Comparison of ENCODE assay signal across 28 mouse cellular contexts in genomic region chr13:38573281-38573680, GRCm38 (mm10). TPM values are rescaled to one million over a fixed set of nuclear protein-coding genes. Genes with fewer than 3 reads are reported as not detected.
A peak's percentile ranks its signal among the peaks of the same experiment; 100 is the strongest.
DNase-seq lines count a peak whose midpoint lies in the region.
"Had no signal": no experiment of that assay in that cellular context is flagged by ENCODE, and none has a peak within 500 bp of the region (broad histone marks: within the 10 kb centered on the region; RNA-seq: fewer than 3 reads in every experiment).

No protein-coding gene starts in this region.

- H3K4me3 ChIP-seq in heart, embryonic 10.5 days: no peak overlapping the region
- H3K4me3 ChIP-seq: embryonic facial prominence, embryonic 12.5 days; forebrain, embryonic 10.5 days; forebrain, embryonic 15.5 days; gastrocnemius, adult 2 months; kidney, embryonic 15.5 days; limb, embryonic 12.5 days; liver, embryonic 15.5 days; lung, embryonic 15.5 days; midbrain, embryonic 10.5 days; midbrain, embryonic 15.5 days; neural tube, embryonic 15.5 days; stomach, embryonic 15.5 days had no signal

- intact Hi-C loops in heart, postnatal 10 days (cut with DNase I): no loop called here

- peak; percentile 41 for DNase-seq in adrenal gland, adult 2 months
- no peak for DNase-seq in adrenal gland, postnatal 25 days
- peak; percentile 37 to 41 for DNase-seq in heart, postnatal 10 days
- no peak for DNase-seq in heart, embryonic 10.5 days (ENCODE audit: low spot score)
- peak; percentile 26 for DNase-seq in testis, postnatal 10 days (ENCODE audit: low spot score)
- DNase-seq in testis, postnatal 14 days (ENCODE audit: low spot score): no peak
- DNase-seq in retina, postnatal 1 day: no peak
- DNase-seq: cerebellum, adult 9-10 months; cerebellum, postnatal 36 days; gastrocnemius, adult 2 months; kidney, adult 18-20 months; kidney, postnatal 25 days; right cerebral cortex, postnatal 25 days; thymus, adult 18-20 months; thymus, postnatal 25 days had no signal

- 85% methylated on average over 1 of the region's 1 CpGs for WGBS in heart, embryonic 10.5 days

- H3K27me3 ChIP-seq in heart, embryonic 10.5 days (ENCODE audit: insufficient read depth, poor library complexity, severe bottlenecking): no peaks in the 10 kb centered on the region
- H3K27me3 ChIP-seq: embryonic facial prominence, embryonic 12.5 days; forebrain, embryonic 15.5 days; kidney, embryonic 15.5 days; limb, embryonic 12.5 days; liver, embryonic 15.5 days; lung, embryonic 15.5 days; midbrain, embryonic 15.5 days; neural tube, embryonic 15.5 days; Patski; stomach, embryonic 15.5 days had no signal

- no peaks in the 10 kb centered on the region for H3K9me3 ChIP-seq in heart, embryonic 10.5 days
- H3K9me3 ChIP-seq: embryonic facial prominence, embryonic 12.5 days; forebrain, embryonic 10.5 days; forebrain, embryonic 15.5 days; G1E; kidney, embryonic 15.5 days; limb, embryonic 12.5 days; liver, embryonic 15.5 days; lung, embryonic 15.5 days; midbrain, embryonic 10.5 days; midbrain, embryonic 15.5 days; neural tube, embryonic 15.5 days; stomach, embryonic 15.5 days had no signal

- no peaks in the 10 kb centered on the region for H3K36me3 ChIP-seq in heart, embryonic 10.5 days
- H3K36me3 ChIP-seq: embryonic facial prominence, embryonic 12.5 days; forebrain, embryonic 10.5 days; forebrain, embryonic 15.5 days; G1E; kidney, embryonic 15.5 days; limb, embryonic 12.5 days; liver, embryonic 15.5 days; lung, embryonic 15.5 days; midbrain, embryonic 10.5 days; midbrain, embryonic 15.5 days; neural tube, embryonic 15.5 days; stomach, embryonic 15.5 days had no signal

- H3K4me1 ChIP-seq in heart, embryonic 10.5 days: no peaks in the 10 kb centered on the region; the same call in 1 of the 2 replicates
- H3K4me1 ChIP-seq: embryonic facial prominence, embryonic 12.5 days; forebrain, embryonic 15.5 days; kidney, embryonic 15.5 days; limb, embryonic 12.5 days; liver, embryonic 15.5 days; lung, embryonic 15.5 days; midbrain, embryonic 10.5 days; midbrain, embryonic 15.5 days; neural tube, embryonic 15.5 days; stomach, embryonic 15.5 days had no signal

- no peak overlapping the region for H3K27ac ChIP-seq in heart, embryonic 10.5 days
- H3K27ac ChIP-seq: embryonic facial prominence, embryonic 12.5 days; forebrain, embryonic 10.5 days; forebrain, embryonic 15.5 days; gastrocnemius, adult 2 months; kidney, embryonic 15.5 days; limb, embryonic 12.5 days; liver, embryonic 15.5 days; lung, embryonic 15.5 days; midbrain, embryonic 10.5 days; midbrain, embryonic 15.5 days; neural tube, embryonic 15.5 days; stomach, embryonic 15.5 days had no signal

RNA-seq across cellular contexts. Expression of gene Txndc5, which starts 44.7 kb away (rescaled TPM):
- 100 to 1,000 TPM; 150 to 169 TPM for total RNA-seq in adrenal gland, adult 2 months (2021)
- 299 and 338 TPM in 2 replicates for polyA plus RNA-seq in adrenal gland, adult 2 months (2012; rRNA removed)
- 154 and 197 TPM in 2 replicates for total RNA-seq in adrenal gland, postnatal 25 days (2021)
- total RNA-seq in heart, postnatal 10 days (2021): 10 to 100 TPM; 68.5 to 71.9 TPM
- 242 and 256 TPM in 2 replicates for polyA plus RNA-seq in heart, embryonic 10.5 days (2016; fragmentation: Nextera tagmentation; extraction: Ambion mirVana)

Comparison
In these comparisons a context has a peak if more than half of its experiments do, and no peak if none do; other contexts are left out.
1. DNase-seq: peak in adrenal gland, adult 2 months (single experiment), heart, postnatal 10 days (2 of 2) and testis, postnatal 10 days (single experiment); none in adrenal gland, postnatal 25 days (single experiment), heart, embryonic 10.5 days (single experiment), testis, postnatal 14 days (single experiment) and retina, postnatal 1 day (single experiment).